16 mouse cellular contexts compared by ENCODE assay signal in genomic region chr14:119800856-119801255, GRCm38 (mm10).
DNase-seq lines count a peak whose midpoint lies in the region; ATAC-seq and TF ChIP-seq lines count a peak whose summit lies in the region.
"Had no signal": no experiment of that assay in that cellular context is flagged by ENCODE, and none has a peak within 500 bp of the region (broad histone marks: within the 10 kb centered on the region; RNA-seq: fewer than 3 reads in every experiment).

No protein-coding gene starts in this region.

- no peak overlapping the region for H3K27ac ChIP-seq in forebrain, embryonic 13.5 days
- H3K27ac ChIP-seq in forebrain, embryonic 12.5 days = no peak overlapping the region
- H3K27ac ChIP-seq in heart, embryonic 10.5 days = no peak overlapping the region
- H3K27ac ChIP-seq: embryonic facial prominence, embryonic 10.5 days; embryonic facial prominence, embryonic 12.5 days had no signal

- H3K27me3 ChIP-seq in forebrain, embryonic 13.5 days = no peaks in the 10 kb centered on the region
- no peaks in the 10 kb centered on the region for H3K27me3 ChIP-seq in forebrain, embryonic 12.5 days
- no peaks in the 10 kb centered on the region for H3K27me3 ChIP-seq in heart, embryonic 10.5 days (ENCODE audit: insufficient read depth, poor library complexity, severe bottlenecking)
- H3K27me3 ChIP-seq: embryonic facial prominence, embryonic 12.5 days had no signal

- 0 out of 2 replicates have a peak, but pooled peaks have one; percentile 48 for ATAC-seq in forebrain, embryonic 13.5 days
- ATAC-seq in forebrain, embryonic 12.5 days (ENCODE audit: low FRiP score) = no peak; the same call in 1 of the 2 replicates

- H3K9ac ChIP-seq in forebrain, embryonic 13.5 days = no peak overlapping the region
- H3K9ac ChIP-seq in forebrain, embryonic 12.5 days = no peak overlapping the region
- H3K9ac ChIP-seq: embryonic facial prominence, embryonic 12.5 days had no signal

- DNase-seq in heart, adult 11 months = peak; percentile 67
- no peak for DNase-seq in heart, embryonic 10.5 days (ENCODE audit: low spot score)
- peak; percentile 75 for DNase-seq in brain, embryonic 14.5 days (ENCODE audit: low read depth)
- no peak for DNase-seq in frontal cortex, postnatal 36 days (ENCODE audit: low spot score in 2 of 2)
- DNase-seq: adrenal gland, adult 2 months; adrenal gland, postnatal 10 days; adrenal gland, postnatal 25 days; cerebellum, adult 11-12 months; cerebellum, adult 2 months; cerebellum, adult 9-10 months; cerebellum, postnatal 10 days; cerebellum, postnatal 25 days had no signal

- no peak overlapping the region for H3K4me2 ChIP-seq in forebrain, embryonic 13.5 days
- H3K4me2 ChIP-seq in forebrain, embryonic 12.5 days = no peak overlapping the region
- H3K4me2 ChIP-seq: embryonic facial prominence, embryonic 12.5 days had no signal

- H3K4me1 ChIP-seq in forebrain, embryonic 13.5 days = 0 out of 2 replicates have a peak, but pooled peaks cover 9% of the 10 kb centered on the region
- peaks cover 3% of the 10 kb centered on the region; the same call in 1 of the 2 replicates for H3K4me1 ChIP-seq in forebrain, embryonic 12.5 days
- H3K4me1 ChIP-seq in heart, embryonic 10.5 days = peaks cover 5% of the 10 kb centered on the region; the same call in 1 of the 2 replicates
- H3K4me1 ChIP-seq: embryonic facial prominence, embryonic 10.5 days; embryonic facial prominence, embryonic 12.5 days had no signal

- no peak for TF ChIP-seq CTCF in brain, embryonic 14.5 days (IDR thresholded peaks at IDR 0.05; ENCODE audit: borderline replicate concordance, extremely low read depth, insufficient read depth, insufficient read length)

- WGBS in forebrain, embryonic 13.5 days = 71% methylated on average over 11 of the region's 11 CpGs
- 73% methylated on average over 11 of the region's 11 CpGs for WGBS in forebrain, embryonic 12.5 days
- 86% methylated on average over 11 of the region's 11 CpGs for WGBS in heart, embryonic 10.5 days

- H3K4me3 ChIP-seq in forebrain, embryonic 13.5 days = no peak overlapping the region
- H3K4me3 ChIP-seq in forebrain, embryonic 12.5 days (replicated peaks) = no peak overlapping the region
- no peak overlapping the region for H3K4me3 ChIP-seq in heart, embryonic 10.5 days
- H3K4me3 ChIP-seq: embryonic facial prominence, embryonic 10.5 days; embryonic facial prominence, embryonic 12.5 days had no signal

- H3K9me3 ChIP-seq in forebrain, embryonic 13.5 days (replicated peaks) = no peaks in the 10 kb centered on the region
- no peaks in the 10 kb centered on the region for H3K9me3 ChIP-seq in forebrain, embryonic 12.5 days
- no peaks in the 10 kb centered on the region for H3K9me3 ChIP-seq in heart, embryonic 10.5 days
- H3K9me3 ChIP-seq: embryonic facial prominence, embryonic 10.5 days; embryonic facial prominence, embryonic 12.5 days had no signal

- no peak for TF ChIP-seq POLR2A in brain, embryonic 14.5 days (IDR thresholded peaks at IDR 0.05; ENCODE audit: borderline replicate concordance, extremely low read depth, insufficient read depth, insufficient read length, poor library complexity, severe bottlenecking)

- no peaks in the 10 kb centered on the region for H3K36me3 ChIP-seq in forebrain, embryonic 13.5 days (ENCODE audit: poor library complexity, severe bottlenecking)
- no peaks in the 10 kb centered on the region for H3K36me3 ChIP-seq in forebrain, embryonic 12.5 days (replicated peaks)
- no peaks in the 10 kb centered on the region for H3K36me3 ChIP-seq in heart, embryonic 10.5 days
- H3K36me3 ChIP-seq: embryonic facial prominence, embryonic 10.5 days; embryonic facial prominence, embryonic 12.5 days had no signal

Comparison
In these comparisons a context has a peak if more than half of its experiments do, and no peak if none do; other contexts are left out.
1. DNase-seq: peak in heart, adult 11 months (single experiment) and brain, embryonic 14.5 days (single experiment); none in heart, embryonic 10.5 days (single experiment) and frontal cortex, postnatal 36 days (0 of 2).